Mouse (Mus musculus): Measurements from ENCODE around the gene Zfp260. TPM values are rescaled to one million over a fixed set of nuclear protein-coding genes. Genes with fewer than 3 reads are reported as not detected.
A peak's percentile ranks its signal among the peaks of the same experiment; 100 is the strongest.
"Not testable (repeated sequence)": the region's sequence is repeated elsewhere in the genome, so short reads cannot be mapped to it uniquely, and the experiment has no call there.

Zfp260 gene
- polyA plus RNA-seq, 1 experiment from 2014 or later = 148 TPM

DNA sequence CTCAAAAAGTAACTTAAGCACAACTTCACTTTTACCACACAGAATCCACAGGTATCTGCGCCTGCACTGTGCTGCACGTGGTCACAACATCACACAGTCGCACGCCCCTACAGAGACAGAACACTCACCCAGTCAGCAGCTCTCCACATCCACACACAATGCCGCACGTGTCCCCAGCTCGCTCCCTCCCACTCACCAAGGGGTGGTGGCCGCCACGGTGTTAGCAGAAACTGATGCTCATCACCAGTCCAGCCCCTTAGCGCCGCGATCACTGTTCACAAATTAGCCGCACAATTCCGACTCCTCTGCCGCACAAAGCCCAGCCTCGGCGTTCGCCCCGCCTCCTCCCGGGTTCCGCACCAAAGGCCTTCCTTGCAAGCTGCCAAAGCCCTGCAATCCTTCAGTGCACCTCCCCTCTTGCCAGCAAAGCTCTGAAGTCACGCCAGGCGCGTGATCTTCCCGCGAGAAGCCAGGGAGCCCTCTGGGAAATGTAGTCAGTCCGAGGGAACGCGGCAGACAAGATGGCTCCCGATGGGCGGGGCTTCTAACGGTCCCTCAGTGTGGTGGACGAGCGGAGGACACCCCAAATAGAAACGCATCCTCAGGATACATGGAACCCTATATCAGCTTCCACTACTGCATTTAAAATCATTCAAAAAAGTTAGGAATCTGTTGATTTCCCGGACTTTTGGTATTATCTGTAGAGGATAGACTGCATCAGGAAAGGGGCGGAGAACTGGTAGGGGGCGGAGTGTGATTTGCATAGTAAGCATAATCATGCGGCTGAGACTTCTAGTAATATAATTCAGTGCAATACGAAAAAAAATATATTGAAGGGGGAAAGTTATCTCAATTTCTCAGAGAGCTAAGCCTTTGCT is 4.2 kb upstream of the Zfp260 start, which contains the start of the genes Gm26920 and Zfp566:
Gm26920 (minus strand) TSS at position 319 of the 878 bp plus-strand sequence.
Zfp566 (minus strand) TSS at position 436 of the 878 bp plus-strand sequence.
- Histone ChIP-seq H3K9ac (peak within 1 kb of the TSS; percentile 74), H3K27ac (peak within 1 kb of the TSS; percentile 87), H3K27me3 (no peaks in the 10 kb centered on the region), H3K9me3 (peaks cover 3% of the 10 kb centered on the region; the same call in 1 of the 2 replicates), H3K36me3 (peaks cover 17% of the 10 kb centered on the region), H3K4me1 (peaks cover 27% of the 10 kb centered on the region), H3K4me3 (peak within 1 kb of the TSS; percentile 70), H3K4me2 (replicated peaks) (peak within 1 kb of the TSS; percentile 83)
- WGBS = under 1% methylated on average over 40 of the region's 40 CpGs
- peak; percentile 89 for ATAC-seq (ENCODE audit: insufficient number of reproducible peaks, insufficient read depth, low FRiP score, low TSS enrichment)

DNA sequence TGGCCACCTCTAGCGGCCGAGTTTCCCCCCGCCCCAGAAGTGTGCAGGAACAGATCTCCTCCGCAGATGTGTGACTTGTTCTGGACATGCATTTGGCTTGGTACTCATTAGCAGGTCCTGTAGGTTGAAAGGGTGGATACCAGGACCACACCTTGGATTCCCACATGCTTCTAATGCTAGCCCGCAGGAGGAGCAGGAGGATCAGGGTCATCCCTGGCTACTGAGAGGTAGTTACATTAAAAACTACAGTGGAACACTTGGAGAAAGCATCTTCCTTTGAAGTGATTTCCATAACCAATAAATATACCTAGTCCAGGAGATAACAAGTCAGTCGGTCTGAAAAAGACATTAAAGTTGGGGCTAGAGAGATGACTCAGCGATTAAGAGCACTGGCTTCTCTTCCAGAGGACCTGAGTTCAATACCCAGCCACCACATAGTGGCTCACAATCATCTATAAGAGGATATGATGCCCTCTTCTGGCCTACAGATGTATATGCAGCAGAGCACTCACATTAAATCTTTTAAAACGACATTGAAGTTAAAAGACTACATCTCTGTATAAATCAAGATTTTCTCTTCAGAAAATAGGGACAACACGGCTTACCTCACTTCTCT is 3.5 kb upstream of the Zfp260 start:
- Histone ChIP-seq H3K9ac (no peak overlapping the region), H3K27ac (peak overlapping the region; percentile 87), H3K4me2 (replicated peaks) (peak overlapping the region; percentile 83), H3K9me3 (no peaks in the 10 kb centered on the region), H3K27me3 (no peaks in the 10 kb centered on the region), H3K36me3 (peaks cover 10% of the 10 kb centered on the region), H3K4me3 (peak overlapping the region; percentile 70), H3K4me1 (peaks cover 27% of the 10 kb centered on the region)
- WGBS = 6% methylated on average over 9 of the region's 9 CpGs
- ATAC-seq (ENCODE audit: insufficient number of reproducible peaks, insufficient read depth, low FRiP score, low TSS enrichment) = 0 out of 2 replicates have a peak, but pooled peaks have one; percentile 2

DNA sequence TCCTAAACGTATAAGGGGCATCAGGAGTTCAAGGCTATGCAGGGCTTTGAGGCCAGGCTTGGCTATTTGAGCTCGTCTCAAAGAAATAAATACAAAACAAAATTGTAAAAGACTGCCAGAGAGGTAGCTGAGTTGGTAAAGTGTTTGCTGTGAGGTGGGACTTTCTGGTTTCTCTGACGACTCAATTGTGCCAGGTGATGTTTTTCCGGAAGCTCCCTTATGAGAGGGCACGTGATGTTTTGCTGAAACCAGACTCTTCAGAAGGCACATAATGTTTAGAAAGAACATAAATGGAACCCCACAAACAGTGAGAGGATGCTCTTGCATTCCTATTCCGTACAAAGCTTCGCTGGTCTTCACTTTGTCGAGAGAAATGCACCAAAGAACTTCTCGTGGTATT is 1.9 kb upstream of the Zfp260 start:
- peaks cover 31% of the 10 kb centered on the region for H3K4me1 ChIP-seq
- H3K9ac ChIP-seq = no peak overlapping the region
- ATAC-seq (ENCODE audit: insufficient number of reproducible peaks, insufficient read depth, low FRiP score, low TSS enrichment) = no peak
- H3K4me2 ChIP-seq (replicated peaks) = no peak overlapping the region
- no peak overlapping the region for H3K4me3 ChIP-seq
- no peaks in the 10 kb centered on the region for H3K9me3 ChIP-seq
- WGBS = 82% methylated on average over 9 of the region's 9 CpGs
- H3K36me3 ChIP-seq = peaks cover 5% of the 10 kb centered on the region
- no peak overlapping the region for H3K27ac ChIP-seq
- no peaks in the 10 kb centered on the region for H3K27me3 ChIP-seq

DNA sequence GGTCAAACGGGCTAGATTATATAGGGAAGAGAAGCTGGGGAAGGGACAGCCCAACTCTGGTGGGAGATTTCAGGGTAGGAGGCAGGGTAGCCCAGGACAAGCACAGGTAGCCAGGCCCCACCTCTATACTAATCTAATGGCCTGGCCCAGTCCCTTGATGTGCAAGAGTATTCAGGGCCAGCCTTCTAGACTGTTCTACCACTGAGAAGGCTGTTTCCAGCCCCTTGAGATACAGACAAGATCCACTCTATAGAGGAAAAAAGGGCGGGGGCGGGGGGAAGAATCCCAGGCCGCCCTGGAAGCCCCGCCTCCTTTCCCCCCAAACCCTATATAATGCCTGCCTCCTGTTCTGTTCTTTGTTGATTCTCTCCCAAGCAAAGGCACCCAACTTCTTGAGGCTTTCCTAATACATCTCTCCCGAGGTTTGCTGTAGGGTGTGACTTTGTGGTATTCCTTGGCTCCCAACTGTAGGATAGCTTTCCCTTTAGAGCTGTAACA is 610 bp upstream of the Zfp260 start:
- WGBS = 78% methylated on average over 6 of the region's 6 CpGs
- Histone ChIP-seq H3K27me3 (no peaks in the 10 kb centered on the region), H3K4me1 (peaks cover 21% of the 10 kb centered on the region), H3K9me3 (no peaks in the 10 kb centered on the region), H3K27ac (peak overlapping the region; percentile 98; the same call in 1 of the 2 replicates), H3K4me3 (peak overlapping the region; percentile 58), H3K36me3 (peaks cover 15% of the 10 kb centered on the region), H3K4me2 (replicated peaks) (peak overlapping the region; percentile 49), H3K9ac (no peak overlapping the region)
- ATAC-seq (ENCODE audit: insufficient number of reproducible peaks, insufficient read depth, low FRiP score, low TSS enrichment) = no peak

DNA sequence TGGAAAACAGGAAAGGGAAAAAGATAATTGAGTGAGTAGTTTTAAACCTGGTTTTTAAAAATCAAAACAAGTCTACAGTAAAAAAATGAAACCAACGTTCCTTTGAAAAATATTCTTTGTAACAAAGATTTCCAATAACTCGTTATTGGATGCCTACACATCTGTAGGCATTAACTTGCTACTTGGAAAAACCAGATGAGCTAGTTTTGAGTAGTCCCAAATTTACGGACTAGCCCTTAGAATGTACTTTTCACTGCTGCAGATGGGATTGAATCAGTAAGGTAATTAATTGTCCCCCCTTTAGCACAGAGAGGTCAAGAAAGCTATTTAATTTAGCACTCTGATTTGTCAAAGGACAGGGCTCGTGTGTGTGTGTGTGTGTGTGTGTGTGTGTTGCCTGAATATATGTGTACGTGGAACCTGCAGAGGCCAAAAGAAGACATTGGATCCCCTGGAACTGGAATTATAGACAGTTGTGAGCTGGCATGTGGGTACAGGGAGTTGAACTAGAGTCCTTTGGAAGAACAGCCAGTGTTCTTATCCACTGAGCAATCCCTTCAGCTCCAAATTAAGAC is 1.1 kb downstream of the Zfp260 start:
- Histone ChIP-seq H3K4me2 (replicated peaks) (peak overlapping the region; percentile 66), H3K9ac (peak overlapping the region; percentile 66), H3K27ac (peak overlapping the region; percentile 48; the same call in 1 of the 2 replicates), H3K4me1 (peaks cover 15% of the 10 kb centered on the region; the same call in 1 of the 2 replicates), H3K36me3 (peaks cover 32% of the 10 kb centered on the region), H3K27me3 (no peaks in the 10 kb centered on the region), H3K4me3 (peak overlapping the region; percentile 58), H3K9me3 (0 out of 2 replicates have a peak, but pooled peaks cover 3% of the 10 kb centered on the region)
- 7% methylated on average over 5 of the region's 5 CpGs for WGBS
- ATAC-seq (ENCODE audit: insufficient number of reproducible peaks, insufficient read depth, low FRiP score, low TSS enrichment) = no peak

DNA sequence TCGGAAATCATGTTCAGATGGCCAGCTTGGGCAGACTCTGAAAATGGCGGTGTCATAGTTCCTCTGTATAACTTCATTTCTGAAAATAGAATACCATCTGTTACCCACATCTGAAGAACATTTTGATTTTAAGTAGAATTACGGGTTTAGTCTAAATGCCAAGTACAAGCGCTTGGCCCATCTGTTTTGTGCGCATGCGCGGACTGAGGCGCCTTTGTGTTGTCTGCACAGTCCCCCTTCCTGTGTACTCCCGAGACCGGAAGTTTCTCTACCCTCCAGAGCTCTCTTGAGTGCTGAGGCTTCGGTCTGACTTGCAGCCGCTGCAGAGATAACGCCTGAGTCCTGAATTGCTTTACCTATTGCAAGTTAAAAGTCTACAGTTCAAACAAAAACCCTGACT is 4.7 kb downstream of the Zfp260 start:
- Histone ChIP-seq H3K27ac (no peak overlapping the region), H3K9me3 (peaks cover 20% of the 10 kb centered on the region), H3K9ac (no peak overlapping the region), H3K36me3 (peaks cover 64% of the 10 kb centered on the region), H3K4me1 (peaks cover 10% of the 10 kb centered on the region; the same call in 1 of the 2 replicates), H3K27me3 (no peaks in the 10 kb centered on the region), H3K4me3 (no peak overlapping the region), H3K4me2 (replicated peaks) (no peak overlapping the region)
- 94% methylated on average over 13 of the region's 13 CpGs for WGBS
- ATAC-seq (ENCODE audit: insufficient number of reproducible peaks, insufficient read depth, low FRiP score, low TSS enrichment) = no peak

DNA sequence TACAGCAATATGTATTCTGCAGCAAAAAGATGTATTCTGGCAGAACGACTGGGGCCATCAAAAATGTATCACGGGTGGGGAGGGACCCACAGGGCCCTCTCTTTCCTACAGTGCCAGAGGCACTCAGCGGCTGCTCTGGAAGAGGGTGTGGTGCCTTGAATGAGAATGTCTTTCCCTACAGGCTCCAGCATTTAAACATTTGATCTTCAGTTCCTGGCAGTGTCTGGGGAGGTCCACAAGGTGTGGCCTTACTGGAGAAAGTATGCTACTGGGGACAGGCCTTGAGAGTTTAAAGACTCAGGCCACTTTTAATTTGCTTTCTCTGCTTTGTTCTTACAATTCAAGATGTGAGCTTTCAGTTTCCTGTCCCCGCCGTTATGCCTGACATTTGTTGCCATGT is 21.5 kb downstream of the Zfp260 start:
- H3K27me3 ChIP-seq = no peaks in the 10 kb centered on the region
- no peak overlapping the region for H3K27ac ChIP-seq
- no peak for ATAC-seq (ENCODE audit: insufficient number of reproducible peaks, insufficient read depth, low FRiP score, low TSS enrichment)
- H3K4me3 ChIP-seq = no peak overlapping the region
- 0 out of 2 replicates have a peak, but pooled peaks cover 3% of the 10 kb centered on the region for H3K36me3 ChIP-seq
- peaks cover 5% of the 10 kb centered on the region for H3K9me3 ChIP-seq
- H3K4me2 ChIP-seq (replicated peaks) = no peak overlapping the region
- WGBS = 92% methylated on average over 5 of the region's 5 CpGs
- H3K9ac ChIP-seq = no peak overlapping the region
- 0 out of 2 replicates have a peak, but pooled peaks cover under 1% of the 10 kb centered on the region for H3K4me1 ChIP-seq

DNA sequence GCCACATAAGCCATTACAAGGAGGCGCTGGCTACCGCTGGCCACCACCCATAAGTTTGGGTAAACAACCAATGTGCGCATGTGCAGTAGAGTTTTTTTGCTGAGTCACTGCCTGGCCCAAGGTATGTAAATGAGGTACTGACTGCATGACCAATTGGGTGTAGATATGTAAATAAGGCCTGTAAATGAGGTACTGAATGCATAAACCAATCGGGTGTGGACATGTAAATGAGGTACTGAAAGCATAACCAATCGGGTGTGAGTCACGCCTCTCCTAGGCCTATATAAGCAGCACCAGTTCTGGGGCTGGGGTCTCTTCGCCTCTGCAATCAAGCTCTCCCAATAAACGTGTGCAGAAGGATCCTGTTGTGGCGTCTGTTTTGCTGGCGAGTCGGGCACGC is 23.4 kb downstream of the Zfp260 start:
- H3K9me3 ChIP-seq; H3K27ac ChIP-seq; H3K27me3 ChIP-seq; H3K9ac ChIP-seq; H3K4me3 ChIP-seq; H3K36me3 ChIP-seq; H3K4me1 ChIP-seq; ATAC-seq (ENCODE audit: insufficient number of reproducible peaks, insufficient read depth, low FRiP score, low TSS enrichment); H3K4me2 ChIP-seq (replicated peaks): not testable (repeated sequence)
- WGBS = 92% methylated on average over 12 of the region's 12 CpGs

DNA sequence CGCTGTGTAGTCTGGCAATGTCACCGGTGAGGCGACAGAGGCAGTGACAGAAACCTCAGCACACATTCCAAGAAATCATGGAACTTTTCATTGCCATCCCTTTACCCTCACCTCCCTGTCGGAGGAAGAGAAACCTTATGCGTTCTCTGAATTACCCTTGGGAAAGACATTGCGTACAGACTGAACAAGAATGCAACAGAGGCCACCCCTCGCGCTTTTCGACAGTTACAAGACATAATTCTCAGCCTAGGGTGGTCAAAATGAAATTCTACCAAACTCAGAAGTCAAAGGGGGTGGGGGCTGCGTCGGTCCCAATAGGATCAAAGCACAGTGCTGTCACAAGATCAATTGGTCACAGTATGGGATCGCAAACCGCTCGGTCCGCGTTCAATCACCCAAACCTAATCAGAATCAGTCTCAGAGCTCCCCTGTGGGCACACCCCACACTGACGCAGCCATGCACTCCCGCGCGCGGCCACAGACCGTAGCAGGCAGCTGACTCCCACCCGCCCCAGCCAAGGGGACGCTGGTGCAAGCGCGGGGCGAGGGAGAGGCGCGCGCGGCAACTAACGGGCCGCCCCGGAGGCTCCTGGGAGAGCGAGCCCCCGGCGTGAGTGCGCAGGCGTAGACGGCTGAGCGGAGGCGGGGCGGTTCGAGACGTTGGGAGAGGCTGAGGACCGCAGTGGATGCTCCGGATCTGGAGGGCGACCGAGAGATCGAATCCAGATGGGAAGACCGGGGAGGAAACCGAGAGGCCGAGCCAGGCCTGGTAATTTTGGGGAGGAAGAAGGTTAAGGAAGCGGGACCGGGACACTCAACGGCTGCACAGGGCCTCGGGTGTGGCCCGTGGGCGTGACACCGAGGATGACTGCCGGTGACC is 27.0 kb downstream of the Zfp260 start, which contains the start of gene Zfp382:
Zfp382 (plus strand) TSS at position 635 of the 880 bp plus-strand sequence.
- WGBS = under 1% methylated on average over 61 of the region's 61 CpGs
- ATAC-seq (ENCODE audit: insufficient number of reproducible peaks, insufficient read depth, low FRiP score, low TSS enrichment) = peak; percentile 94

DNA sequence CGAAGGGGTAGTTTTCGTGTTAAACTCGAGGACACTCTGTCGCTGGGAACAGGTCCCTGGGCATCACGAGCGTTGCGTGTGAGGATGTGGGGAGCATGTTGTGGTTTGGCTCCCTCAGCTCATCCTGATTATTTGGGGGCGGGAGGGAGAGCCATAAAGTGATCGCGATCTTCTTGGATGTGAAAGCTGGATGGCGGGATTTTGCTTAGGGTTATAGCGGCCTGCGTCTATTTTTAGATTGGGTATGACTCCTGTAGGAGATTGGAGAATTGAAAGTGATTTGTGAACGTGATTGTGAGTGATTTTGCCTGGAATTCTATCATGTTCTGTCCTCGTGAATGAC is 27.6 kb downstream of the Zfp260 start:
- WGBS = 4% methylated on average over 15 of the region's 15 CpGs
- Histone ChIP-seq H3K4me2 (replicated peaks) (peak overlapping the region; percentile 82), H3K9ac (peak overlapping the region; percentile 70), H3K27ac (peak overlapping the region; percentile 88), H3K27me3 (no peaks in the 10 kb centered on the region), H3K36me3 (peaks cover 8% of the 10 kb centered on the region), H3K4me1 (peaks cover 11% of the 10 kb centered on the region), H3K4me3 (peak overlapping the region; percentile 67), H3K9me3 (no peaks in the 10 kb centered on the region; the same call in 1 of the 2 replicates)
- peak; percentile 4; the same call in 1 of the 2 replicates for ATAC-seq (ENCODE audit: insufficient number of reproducible peaks, insufficient read depth, low FRiP score, low TSS enrichment)

More for the DNA sequence above, 27.0 kb downstream of the Zfp260 start, which contains the start of gene Zfp382:
- peak within 1 kb of the TSS; percentile 88 for H3K27ac ChIP-seq
- peak within 1 kb of the TSS; percentile 70 for H3K9ac ChIP-seq
- no peaks in the 10 kb centered on the region; the same call in 1 of the 2 replicates for H3K9me3 ChIP-seq
- H3K4me2 ChIP-seq (replicated peaks) = peak within 1 kb of the TSS; percentile 82
- H3K36me3 ChIP-seq = peaks cover 2% of the 10 kb centered on the region
- H3K4me3 ChIP-seq = peak within 1 kb of the TSS; percentile 67
- no peaks in the 10 kb centered on the region for H3K27me3 ChIP-seq
- H3K4me1 ChIP-seq = peaks cover 11% of the 10 kb centered on the region
